Mouse (Mus musculus) olfactory bulb, adult 2 months (tissue): ENCODE results near the gene Lrrc15.

Experiments
- CTCF ChIP-seq: fragments of 200-500 bp; IDR thresholded peaks from 2 replicates; pipeline ENCODE4 v1.5.1; 2012; ENCODE audit warnings: low read depth, mild to moderate bottlenecking, low read length, moderate library complexity; ENCODE audit not compliant: insufficient read depth
- POLR2A ChIP-seq: fragments of 200-500 bp; IDR thresholded peaks from 2 replicates; pipeline ENCODE4 v1.6.1; 2012; ENCODE audit warnings: mild to moderate bottlenecking, low read depth, low read length, moderate library complexity; ENCODE audit not compliant: insufficient read depth

DNA sequence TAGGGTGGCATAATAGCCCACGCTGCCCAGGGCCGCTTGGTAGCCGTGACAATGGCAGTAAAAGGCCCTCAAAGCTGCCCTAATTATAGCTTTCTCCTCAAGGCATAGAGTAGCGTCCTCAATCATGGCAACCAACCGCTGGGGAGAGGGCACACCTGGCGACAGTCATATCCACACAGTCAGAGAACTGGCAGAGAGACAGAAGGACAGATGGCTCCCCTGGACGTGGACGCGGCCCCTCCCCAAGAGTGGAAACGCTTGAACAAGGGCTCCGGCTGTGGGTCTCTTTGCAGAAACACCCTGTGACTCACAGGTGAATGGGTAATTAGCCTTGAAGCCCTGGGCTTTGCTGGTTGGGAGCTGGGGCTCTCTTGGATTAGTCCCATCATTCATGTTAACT, 4.7 kb downstream of the Lrrc15 start:
- TF ChIP-seq CTCF (no peak), POLR2A (no peak)
